Mouse (Mus musculus) forebrain, embryonic 12.5 days (tissue): ENCODE measurements around the gene Eif4e2. TPM values are rescaled to one million over a fixed set of nuclear protein-coding genes. Genes with fewer than 3 reads are reported as not detected.

Experiments
- ATAC-seq: fragments of 200-750 bp; cut with Nextera tagmentation; 2 replicates; pipeline ENCODE4 v1.8.0; 2017; ENCODE audit warnings: moderate TSS enrichment; ENCODE audit not compliant: low FRiP score
- H3K27ac ChIP-seq: fragments of 300-500 bp; sonication (generic); 2 replicates; pipeline ENCODE4 v1.5.1; 2016; ENCODE audit warnings: mild to moderate bottlenecking
- H3K27me3 ChIP-seq: fragments of 300-500 bp; sonication (generic); 2 replicates; pipeline ENCODE4 v1.6.1; 2016; ENCODE audit warnings: mild to moderate bottlenecking
- H3K36me3 ChIP-seq: fragments of 300-500 bp; sonication (generic); replicated peaks from 2 replicates; pipeline ENCODE4 v1.6.1; 2016; ENCODE audit warnings: mild to moderate bottlenecking
- H3K4me1 ChIP-seq: fragments of 300-500 bp; sonication (generic); 2 replicates; pipeline ENCODE4 v1.6.1; 2016
- H3K4me2 ChIP-seq: fragments of 300-500 bp; sonication (generic); 2 replicates; pipeline ENCODE4 v1.6.1; 2016; ENCODE audit warnings: mild to moderate bottlenecking, moderate library complexity
- H3K4me3 ChIP-seq: fragments of 300-500 bp; sonication (generic); replicated peaks from 2 replicates; pipeline ENCODE4 v1.5.1; 2016; ENCODE audit warnings: mild to moderate bottlenecking
- H3K9ac ChIP-seq: fragments of 300-500 bp; sonication (generic); 2 replicates; pipeline ENCODE4 v1.6.1; 2016; ENCODE audit warnings: mild to moderate bottlenecking
- H3K9me3 ChIP-seq: fragments of 300-500 bp; sonication (generic); 2 replicates; pipeline ENCODE4 v1.6.1; 2016
- WGBS: fragments of 180-500 bp; shearing (Covaris S2); methylation state at CpG from one replicate; pipeline ENCODE4 v1.1.7; 2016; 5-methylcytosine and 5-hydroxymethylcytosine counted together
- polyA plus RNA-seq: library from polyadenylated mRNA; unstranded; fragments of >200 nt; fragmentation: Nextera tagmentation; extraction: Ambion mirVana; gene quantifications from 2 replicates; pipeline ENCODE4 v1.2.1, GENCODE M21; 2016

The Eif4e2 gene
- polyA plus RNA-seq, 1 experiment from 2014 or later: 134 TPM

DNA sequence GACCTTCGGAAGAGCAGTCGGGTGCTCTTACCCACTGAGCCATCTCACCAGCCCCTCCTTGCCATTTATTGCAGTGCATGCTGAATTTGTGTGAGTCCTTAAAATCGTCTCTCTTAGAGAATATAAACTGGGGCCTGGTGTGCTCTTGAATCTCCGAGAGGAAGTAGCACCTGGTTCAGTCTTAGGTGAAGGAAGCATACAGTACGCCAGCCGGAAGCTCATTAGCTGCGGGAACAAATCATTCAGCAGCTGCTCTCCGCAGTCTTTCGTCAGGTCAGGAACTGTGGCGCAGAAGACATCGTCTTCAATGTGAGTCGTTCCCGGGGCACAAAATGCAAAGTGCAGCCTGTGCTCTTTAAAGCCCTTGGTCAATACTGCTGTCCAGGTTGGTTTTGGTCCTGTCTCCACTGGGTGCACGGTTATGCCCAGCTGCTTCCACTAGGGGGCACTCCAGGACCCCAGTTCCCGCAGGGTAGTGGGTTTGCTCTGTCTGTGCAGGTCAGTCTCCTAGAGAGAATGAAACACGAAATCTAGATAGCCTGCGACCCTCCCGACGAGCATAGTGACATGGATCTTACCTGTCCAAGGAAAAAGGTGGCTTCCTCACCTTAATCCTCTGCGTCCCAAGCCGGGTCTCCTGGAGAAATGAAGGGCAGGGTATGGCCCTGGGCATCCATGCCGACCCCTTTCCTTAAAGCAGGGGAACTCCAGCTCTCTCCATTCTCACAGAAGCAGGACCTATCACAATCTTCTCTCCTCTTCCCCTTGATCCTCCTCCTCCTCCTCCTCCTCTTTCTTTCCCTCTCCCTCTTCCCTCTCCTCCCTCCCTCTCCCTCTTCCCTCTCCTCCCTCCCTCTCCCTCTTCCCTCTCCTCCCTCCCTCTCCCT, 32.5 kb downstream of the Eif4e2 start:
- Histone ChIP-seq H3K27me3 (no peaks in the 10 kb centered on the region), H3K9ac (no peak overlapping the region), H3K4me1 (no peaks in the 10 kb centered on the region), H3K36me3 (no peaks in the 10 kb centered on the region), H3K4me2 (peak overlapping the region; percentile 31), H3K4me3 (no peak overlapping the region), H3K27ac (no peak overlapping the region), H3K9me3 (no peaks in the 10 kb centered on the region)
- peak; percentile 87 for ATAC-seq
- 26% methylated on average over 22 of the region's 22 CpGs for WGBS

DNA sequence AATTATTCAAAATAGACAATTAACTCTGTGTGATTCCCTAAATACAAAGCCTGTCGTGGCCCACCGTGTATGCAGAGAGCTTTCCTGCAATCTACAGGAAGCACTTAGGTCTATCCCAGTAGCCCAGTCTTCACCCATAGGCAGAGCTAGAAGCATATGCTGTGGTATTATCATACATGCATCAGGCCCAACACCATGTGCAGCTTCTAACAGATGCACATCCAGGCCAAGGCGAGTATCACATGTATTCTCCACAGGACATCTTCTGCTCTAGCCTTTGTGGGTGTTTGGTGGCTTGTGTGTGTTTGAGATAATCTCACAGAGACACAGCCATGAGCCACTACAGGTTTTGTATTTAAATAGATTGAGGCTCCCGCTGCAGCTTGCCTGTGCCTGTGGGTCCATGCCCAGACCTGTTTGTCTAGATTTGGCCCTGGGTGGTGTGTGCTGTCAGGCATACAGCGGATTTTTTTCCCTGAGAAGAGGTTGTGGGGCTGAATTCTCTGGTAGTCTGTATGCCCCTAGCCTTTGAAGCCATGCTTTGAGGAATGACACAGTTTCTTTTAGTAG, 38.4 kb downstream of the Eif4e2 start:
- no peak overlapping the region for H3K4me3 ChIP-seq
- no peak for ATAC-seq

DNA sequence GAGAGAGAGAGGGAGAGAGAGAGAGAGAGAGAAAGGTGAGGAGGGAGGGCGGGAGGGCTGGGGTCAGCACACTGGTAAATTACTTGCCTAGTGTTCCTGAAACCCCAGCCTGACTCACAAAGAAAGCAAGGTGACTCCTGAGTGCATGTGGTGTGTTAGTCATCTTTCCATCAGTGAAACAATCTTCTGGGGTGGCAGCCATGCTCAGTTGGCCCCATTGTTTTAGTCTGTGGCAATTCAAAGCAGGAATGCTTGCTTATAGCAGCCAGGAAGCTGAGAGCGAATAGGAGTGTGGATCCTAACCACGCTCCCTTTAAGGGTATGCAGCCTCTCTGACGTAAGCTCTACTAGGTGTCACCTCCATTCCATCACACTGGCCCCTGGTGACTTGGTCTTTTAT, 41.5 kb downstream of the Eif4e2 start:
- 63% methylated on average over 4 of the region's 4 CpGs for WGBS
- Histone ChIP-seq H3K4me3 (no peak overlapping the region), H3K27ac (no peak overlapping the region), H3K4me1 (peaks cover 5% of the 10 kb centered on the region), H3K36me3 (no peaks in the 10 kb centered on the region), H3K27me3 (peaks cover 21% of the 10 kb centered on the region), H3K4me2 (no peak overlapping the region), H3K9me3 (no peaks in the 10 kb centered on the region), H3K9ac (no peak overlapping the region)
- no peak for ATAC-seq

More for the DNA sequence above, 38.4 kb downstream of the Eif4e2 start:
- Histone ChIP-seq H3K9me3 (no peaks in the 10 kb centered on the region), H3K9ac (no peak overlapping the region), H3K27ac (no peak overlapping the region), H3K36me3 (no peaks in the 10 kb centered on the region), H3K4me2 (no peak overlapping the region), H3K27me3 (no peaks in the 10 kb centered on the region), H3K4me1 (no peaks in the 10 kb centered on the region; the same call in 1 of the 2 replicates)
- 52% methylated on average over 5 of the region's 5 CpGs for WGBS

DNA sequence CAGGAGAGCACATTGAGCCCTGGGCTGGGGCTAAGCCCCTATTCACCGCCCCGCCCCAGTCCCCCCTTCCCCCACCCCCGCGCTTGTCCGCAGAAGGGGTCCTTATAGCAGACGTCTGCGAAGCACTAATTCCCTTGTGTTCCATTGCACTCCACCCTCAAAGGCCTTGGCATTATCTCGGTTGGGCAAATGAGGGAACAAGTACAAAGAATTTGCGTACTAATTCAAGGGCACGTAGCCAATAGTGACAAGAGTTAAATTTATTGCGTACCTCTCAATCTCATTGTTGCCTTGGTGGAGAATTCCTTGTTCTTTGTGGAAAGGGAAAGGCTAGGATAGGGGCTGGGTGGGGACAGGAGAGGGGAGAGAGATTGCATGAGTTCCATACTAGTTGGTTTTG, 44.0 kb downstream of the Eif4e2 start:
- Histone ChIP-seq H3K27me3 (peaks cover 34% of the 10 kb centered on the region), H3K9ac (no peak overlapping the region), H3K9me3 (no peaks in the 10 kb centered on the region), H3K4me2 (no peak overlapping the region), H3K36me3 (no peaks in the 10 kb centered on the region), H3K4me3 (no peak overlapping the region), H3K4me1 (peaks cover 6% of the 10 kb centered on the region), H3K27ac (no peak overlapping the region)
- no peak for ATAC-seq
- WGBS: 12% methylated on average over 11 of the region's 11 CpGs

DNA sequence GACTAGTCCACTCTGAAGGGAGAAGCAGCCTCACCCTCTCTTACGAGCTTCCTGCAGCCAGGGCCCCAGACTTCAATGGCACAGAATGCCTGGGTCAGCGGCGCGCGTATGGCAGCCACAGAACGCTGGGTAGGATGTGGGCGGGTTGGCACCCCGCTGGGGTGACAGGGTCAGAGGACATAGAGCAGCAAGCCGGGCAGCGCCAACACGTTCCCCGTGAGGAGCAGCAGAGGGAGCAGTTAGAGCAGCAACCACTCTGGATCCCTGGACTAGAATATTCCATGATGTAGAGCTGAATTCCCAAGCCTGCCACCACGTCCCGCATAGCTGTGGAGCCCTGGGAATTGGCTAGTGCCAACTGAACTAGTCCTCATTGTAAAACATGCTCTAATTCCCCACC, 44.8 kb downstream of the Eif4e2 start:
- H3K4me3 ChIP-seq: no peak overlapping the region
- H3K4me1 ChIP-seq: peaks cover 14% of the 10 kb centered on the region
- no peaks in the 10 kb centered on the region for H3K9me3 ChIP-seq
- peaks cover 42% of the 10 kb centered on the region for H3K27me3 ChIP-seq
- no peak overlapping the region for H3K27ac ChIP-seq
- no peak for ATAC-seq
- no peak overlapping the region for H3K9ac ChIP-seq
- H3K36me3 ChIP-seq: no peaks in the 10 kb centered on the region
- WGBS: 20% methylated on average over 14 of the region's 14 CpGs
- no peak overlapping the region for H3K4me2 ChIP-seq

DNA sequence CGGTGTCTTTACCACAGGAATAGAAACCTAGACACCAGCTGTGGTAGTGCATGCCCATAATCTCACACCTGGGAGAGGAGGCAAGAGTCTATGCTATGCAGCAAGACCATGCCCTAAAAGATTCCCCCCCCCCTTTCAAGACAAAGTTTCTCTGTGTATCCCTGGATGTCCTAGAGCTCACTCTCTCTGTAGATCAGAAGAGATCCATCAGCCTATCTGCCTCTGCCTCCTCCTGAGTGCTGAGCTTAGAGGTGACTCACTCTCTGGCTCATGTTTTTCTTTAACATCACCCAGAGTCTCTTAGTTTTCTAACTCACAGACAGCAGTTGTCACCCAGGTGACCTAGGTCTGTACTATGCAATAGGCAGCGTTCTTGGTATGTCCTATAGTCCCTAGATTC, 45.6 kb downstream of the Eif4e2 start:
- Histone ChIP-seq H3K27me3 (peaks cover 50% of the 10 kb centered on the region), H3K27ac (no peak overlapping the region), H3K4me3 (no peak overlapping the region), H3K4me2 (no peak overlapping the region), H3K36me3 (no peaks in the 10 kb centered on the region), H3K9ac (no peak overlapping the region), H3K9me3 (no peaks in the 10 kb centered on the region), H3K4me1 (peaks cover 22% of the 10 kb centered on the region)
- no peak for ATAC-seq
- WGBS: 77% methylated on average over 2 of the region's 2 CpGs

DNA sequence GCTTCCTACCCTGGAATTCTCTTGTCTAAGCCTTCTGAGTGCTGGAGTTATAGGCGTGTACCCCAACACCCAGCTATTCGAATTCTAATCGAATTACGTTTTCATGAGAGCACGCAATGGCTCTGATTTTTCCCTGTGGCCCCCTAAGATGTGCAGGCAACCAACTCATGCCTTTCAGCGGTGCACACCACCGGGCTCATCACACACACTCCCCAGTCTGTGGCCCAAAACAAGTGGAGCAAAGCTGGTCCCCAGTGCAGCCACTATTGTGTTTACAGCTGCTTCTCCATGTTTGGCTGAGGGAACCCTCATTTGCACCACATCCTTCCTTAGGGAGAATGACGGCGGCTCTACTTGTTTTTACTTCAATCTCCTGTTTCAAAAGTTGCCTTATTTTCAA, 49.5 kb downstream of the Eif4e2 start:
- Histone ChIP-seq H3K4me2 (peak overlapping the region; percentile 99), H3K9me3 (no peaks in the 10 kb centered on the region), H3K4me3 (no peak overlapping the region), H3K27ac (no peak overlapping the region), H3K4me1 (peaks cover 32% of the 10 kb centered on the region), H3K27me3 (peaks cover 79% of the 10 kb centered on the region), H3K36me3 (no peaks in the 10 kb centered on the region), H3K9ac (no peak overlapping the region)
- under 1% methylated on average over 9 of the region's 9 CpGs for WGBS
- no peak for ATAC-seq

DNA sequence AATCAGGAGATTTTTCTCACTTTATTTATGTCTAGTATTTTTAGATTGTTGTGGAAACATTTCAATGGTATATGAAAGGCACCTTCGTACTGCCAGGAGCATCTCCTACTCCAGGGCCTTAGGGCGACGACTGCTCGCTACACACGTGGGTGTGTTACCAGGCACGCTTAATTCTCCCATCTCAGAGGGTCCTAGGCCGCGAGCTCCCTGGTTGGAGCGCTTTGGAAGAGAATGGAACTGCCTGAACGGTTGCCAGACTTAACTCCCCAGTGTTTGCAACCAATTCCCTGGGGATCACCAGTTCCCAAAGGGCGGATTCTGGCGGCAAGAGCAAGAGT, 50.1 kb downstream of the Eif4e2 start:
- Histone ChIP-seq H3K27me3 (peaks cover 80% of the 10 kb centered on the region), H3K4me3 (peak overlapping the region; percentile 55), H3K9ac (no peak overlapping the region), H3K4me2 (peak overlapping the region; percentile 99), H3K27ac (no peak overlapping the region), H3K36me3 (no peaks in the 10 kb centered on the region), H3K9me3 (no peaks in the 10 kb centered on the region), H3K4me1 (peaks cover 32% of the 10 kb centered on the region)
- ATAC-seq: no peak
- under 1% methylated on average over 12 of the region's 12 CpGs for WGBS

DNA sequence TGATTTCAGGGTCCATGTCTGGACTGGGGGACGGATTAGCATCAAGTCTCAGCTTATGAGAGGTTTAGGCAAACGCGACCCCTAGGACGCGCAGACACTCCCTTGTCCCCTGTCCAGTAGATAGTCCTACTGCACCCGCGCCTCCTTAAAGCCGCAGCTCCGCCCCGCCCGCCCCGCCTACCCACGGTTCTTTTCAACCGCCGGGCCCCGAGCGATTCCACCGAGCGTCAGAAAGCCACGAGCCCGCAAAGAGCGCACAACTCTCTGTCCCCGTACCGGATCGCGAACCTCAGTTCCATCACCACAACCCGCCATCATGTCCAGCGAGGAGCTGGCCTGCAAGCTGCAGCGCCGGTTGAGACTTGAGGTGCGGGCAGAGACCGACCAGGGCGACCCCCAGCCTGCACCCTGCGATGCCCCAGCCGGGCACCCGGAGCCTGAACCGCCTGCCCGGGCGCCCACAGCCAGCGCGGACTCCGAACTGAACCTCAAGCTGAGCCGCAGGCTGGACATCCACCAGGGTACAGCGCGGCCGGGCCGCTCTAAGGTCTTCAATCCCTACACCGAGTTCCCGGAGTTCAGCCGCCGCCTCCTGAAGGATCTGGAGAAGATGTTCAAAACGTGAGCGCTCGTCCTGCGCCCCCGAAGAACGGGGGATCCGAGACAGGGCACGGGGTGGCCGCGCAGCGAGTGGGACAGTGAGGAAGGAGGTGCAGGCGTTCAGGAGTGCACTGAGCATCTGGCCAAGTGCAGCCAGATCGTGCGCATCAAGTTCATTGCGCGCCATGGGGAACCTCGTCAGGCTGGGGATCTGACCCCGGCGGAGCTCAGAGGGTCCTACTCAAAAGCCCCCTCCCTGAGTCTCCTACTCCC, 50.7 kb downstream of the Eif4e2 start, which contains the start of gene Efhd1:
TSS of gene Efhd1 (plus strand) at position 230 of the 873 bp plus-strand sequence.
- peak within 1 kb of the TSS; percentile 60 for H3K9ac ChIP-seq
- peak within 1 kb of the TSS; percentile 55 for H3K4me3 ChIP-seq
- H3K27me3 ChIP-seq: peaks cover 81% of the 10 kb centered on the region
- H3K9me3 ChIP-seq: no peaks in the 10 kb centered on the region
- peak within 1 kb of the TSS; percentile 99 for H3K4me2 ChIP-seq
- no peak within 1 kb of the TSS for H3K27ac ChIP-seq
- peak; percentile 54 for ATAC-seq
- peaks cover 32% of the 10 kb centered on the region for H3K4me1 ChIP-seq
- H3K36me3 ChIP-seq: no peaks in the 10 kb centered on the region
- under 1% methylated on average over 70 of the region's 70 CpGs for WGBS

DNA sequence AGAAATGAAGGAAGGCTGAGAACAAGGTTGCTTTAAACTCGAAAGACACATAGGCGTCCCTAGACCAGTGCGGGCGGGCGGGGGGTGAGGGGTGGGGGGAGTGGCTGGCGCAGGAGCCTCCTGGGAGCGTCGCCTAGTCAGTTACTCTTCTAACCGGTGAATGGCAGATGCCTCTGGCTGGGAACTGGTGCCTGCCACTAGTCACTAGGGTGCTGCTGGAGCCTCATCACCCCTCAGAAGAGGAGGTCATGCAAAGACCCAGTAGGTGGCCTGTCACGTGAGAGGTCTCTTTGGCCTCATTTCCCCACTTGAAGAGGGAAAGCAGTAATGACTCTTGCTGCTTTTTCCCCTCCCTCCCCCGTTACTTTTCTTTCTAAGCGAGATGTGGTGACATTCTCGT, 51.5 kb downstream of the Eif4e2 start:
- Histone ChIP-seq H3K9ac (no peak overlapping the region), H3K36me3 (no peaks in the 10 kb centered on the region), H3K4me3 (peak overlapping the region; percentile 55), H3K4me1 (peaks cover 34% of the 10 kb centered on the region), H3K27me3 (peaks cover 85% of the 10 kb centered on the region), H3K27ac (no peak overlapping the region), H3K9me3 (no peaks in the 10 kb centered on the region), H3K4me2 (peak overlapping the region; percentile 99)
- no peak for ATAC-seq
- WGBS: under 1% methylated on average over 13 of the region's 13 CpGs

DNA sequence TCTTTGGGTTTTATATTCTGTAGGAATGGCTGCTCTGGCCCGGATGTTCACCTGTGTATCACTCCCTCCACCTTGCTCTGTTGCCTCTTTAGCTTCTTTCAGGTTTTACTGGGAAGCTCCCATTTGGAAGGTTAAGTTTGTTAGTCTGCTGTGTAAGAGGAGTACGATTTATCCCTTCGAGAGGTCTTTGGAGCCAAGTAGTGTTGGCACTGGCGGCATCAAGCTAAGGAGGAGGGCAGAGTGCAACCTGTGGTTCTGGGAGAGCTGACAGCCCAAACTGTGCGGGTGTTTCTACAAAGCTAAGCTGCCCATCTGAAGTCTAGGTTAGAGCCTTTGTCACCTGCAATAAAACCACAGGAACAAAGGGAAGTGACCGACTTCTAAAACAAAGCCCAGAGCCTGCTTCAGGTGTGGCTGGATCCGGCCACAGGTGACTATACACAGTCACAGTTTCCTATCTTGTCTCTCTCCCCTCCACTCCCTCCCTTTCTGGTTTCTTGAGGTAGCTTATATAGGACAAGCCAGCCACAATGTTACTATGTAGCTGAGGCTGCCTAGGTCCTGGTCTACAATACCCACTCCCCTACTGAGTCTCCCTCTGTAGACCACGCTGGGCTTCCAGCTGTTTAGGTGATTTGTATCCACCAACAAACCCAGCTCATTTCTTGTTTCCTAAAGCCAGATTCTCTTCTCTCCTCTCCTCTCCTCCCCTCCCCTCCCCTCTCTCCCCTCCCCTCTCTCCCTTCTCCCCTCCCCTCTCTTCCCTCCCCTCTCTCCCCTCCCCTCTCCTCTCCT, 52.8 kb downstream of the Eif4e2 start:
- H3K9me3 ChIP-seq: no peaks in the 10 kb centered on the region
- no peak for ATAC-seq
- no peaks in the 10 kb centered on the region for H3K36me3 ChIP-seq
- 22% methylated on average over 8 of the region's 8 CpGs for WGBS
- peaks cover 47% of the 10 kb centered on the region for H3K4me1 ChIP-seq
- H3K27ac ChIP-seq: no peak overlapping the region
- H3K4me3 ChIP-seq: no peak overlapping the region
- H3K9ac ChIP-seq: no peak overlapping the region
- no peak overlapping the region for H3K4me2 ChIP-seq
- peaks cover 94% of the 10 kb centered on the region for H3K27me3 ChIP-seq
